Mouse (Mus musculus) thymus, postnatal 10 days (tissue): Measurements from ENCODE around the gene D1Ertd622e.

Source experiments
- DNase-seq, 2 experiments: peaks; one replicate each; pipeline ENCODE4 v3.0.0; 2021; ENCODE audit warnings: low spot score in 2 of 2

The D1Ertd622e gene

DNA sequence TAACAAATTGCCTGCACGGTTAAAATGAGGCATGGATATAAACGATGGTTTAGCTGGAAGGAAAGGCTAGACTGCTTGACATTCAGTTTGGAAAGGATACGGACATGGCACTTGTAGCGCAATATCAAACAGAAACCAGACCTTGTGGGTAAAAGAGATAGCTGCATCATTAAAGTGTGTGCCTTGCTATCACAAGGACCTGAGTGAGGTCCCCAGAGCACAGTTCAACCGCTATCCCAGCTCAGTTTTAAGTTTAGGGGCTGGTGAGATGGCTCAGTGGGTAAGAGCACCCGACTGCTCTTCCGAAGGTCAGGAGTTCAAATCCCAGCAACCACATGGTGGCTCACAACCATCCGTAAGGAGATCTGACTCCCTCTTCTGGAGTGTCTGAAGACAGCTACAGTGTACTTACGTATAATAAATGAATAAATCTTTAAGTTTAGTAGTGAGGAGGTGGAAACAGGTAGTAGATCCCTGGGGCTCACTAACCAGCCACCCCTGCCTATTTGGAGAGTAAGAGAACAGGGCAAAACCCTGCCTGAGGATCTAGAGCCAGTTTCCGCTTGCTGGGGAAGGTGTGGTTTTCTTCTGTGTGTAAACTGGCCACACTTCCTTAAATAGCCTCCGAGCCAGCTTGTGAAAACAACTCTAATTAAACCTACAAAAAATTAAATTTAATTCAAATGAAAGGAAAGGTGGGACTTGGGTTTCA lies 29.2 kb downstream of the D1Ertd622e start:
- no peak for DNase-seq

DNA sequence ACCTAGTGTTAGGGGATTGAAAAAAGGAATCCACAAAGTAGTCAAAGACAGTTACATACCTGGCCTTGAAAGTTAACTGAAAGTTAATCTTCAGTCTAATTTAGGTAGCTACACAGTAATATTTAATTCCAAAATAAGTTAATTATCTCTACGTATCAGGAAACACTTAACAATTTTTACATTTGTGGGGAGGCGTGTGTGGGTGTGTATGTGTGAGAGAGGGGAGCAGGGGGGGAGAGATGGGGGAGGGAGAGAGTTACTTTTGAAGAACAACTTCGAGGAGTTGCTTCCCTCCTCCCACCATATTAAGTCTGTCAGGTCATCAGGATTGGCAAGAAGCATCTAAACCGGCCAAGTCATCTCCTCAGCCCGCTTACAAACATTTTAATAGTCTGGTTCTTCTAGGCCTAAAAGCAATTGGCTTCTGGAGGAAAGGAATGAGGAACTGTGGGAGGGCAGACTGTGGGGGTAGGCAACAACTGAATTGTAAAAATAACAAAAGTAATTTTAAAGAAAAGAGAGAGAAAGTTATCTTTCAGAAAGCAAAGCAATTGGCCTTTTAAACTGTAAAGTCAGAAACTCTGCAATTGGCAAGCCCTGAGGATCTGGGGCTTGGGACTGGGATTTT lies 29.9 kb downstream of the D1Ertd622e start:
- DNase-seq, result no peak

DNA sequence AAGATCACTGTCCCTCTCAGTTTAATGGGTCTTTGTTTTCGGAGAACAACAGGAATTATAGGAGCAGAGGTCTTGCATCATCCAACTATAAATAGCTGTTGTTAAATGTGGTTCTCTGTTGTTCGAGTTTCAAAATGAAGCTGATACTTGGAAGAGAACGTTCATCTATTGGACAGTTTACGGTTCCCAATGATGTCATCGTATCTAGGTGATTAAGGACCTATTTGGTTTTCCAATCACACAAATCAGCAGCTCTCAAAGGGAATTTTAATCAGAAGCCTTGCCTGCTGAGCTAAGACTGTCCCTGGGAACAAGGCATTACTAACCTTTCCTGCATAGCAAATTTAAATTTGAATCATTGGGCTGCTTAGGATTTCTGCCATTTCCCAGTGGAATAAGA lies 31.7 kb downstream of the D1Ertd622e start:
- DNase-seq, result no peak

- no peak for DNase-seq
These were observed 33.0 kb downstream of the D1Ertd622e start for GRCm38 (mm10) chr1:97628859-97629258.

DNA sequence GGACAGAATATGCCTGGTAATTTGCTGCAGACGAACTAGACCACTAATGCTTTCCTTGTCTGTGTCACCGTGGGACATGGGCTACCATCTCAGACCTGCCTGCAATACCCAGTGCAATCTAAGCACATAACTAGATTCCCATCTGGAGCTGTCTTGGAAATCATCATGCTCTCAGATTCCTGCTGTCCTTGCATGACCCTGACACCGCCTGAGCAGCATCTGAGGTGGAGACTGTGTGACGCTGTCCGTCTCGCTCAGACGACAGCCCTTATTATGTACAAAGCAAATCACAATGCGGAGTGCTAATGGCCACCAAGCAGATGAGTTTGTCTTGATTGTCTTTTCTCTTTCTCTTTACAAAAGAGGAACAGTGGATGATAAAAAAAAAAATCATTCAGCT lies 33.9 kb downstream of the D1Ertd622e start:
- no peak for DNase-seq

GRCm38 (mm10) chr1:97625427-97625826 lies 36.4 kb downstream of the D1Ertd622e start:
- no peak for DNase-seq

DNA sequence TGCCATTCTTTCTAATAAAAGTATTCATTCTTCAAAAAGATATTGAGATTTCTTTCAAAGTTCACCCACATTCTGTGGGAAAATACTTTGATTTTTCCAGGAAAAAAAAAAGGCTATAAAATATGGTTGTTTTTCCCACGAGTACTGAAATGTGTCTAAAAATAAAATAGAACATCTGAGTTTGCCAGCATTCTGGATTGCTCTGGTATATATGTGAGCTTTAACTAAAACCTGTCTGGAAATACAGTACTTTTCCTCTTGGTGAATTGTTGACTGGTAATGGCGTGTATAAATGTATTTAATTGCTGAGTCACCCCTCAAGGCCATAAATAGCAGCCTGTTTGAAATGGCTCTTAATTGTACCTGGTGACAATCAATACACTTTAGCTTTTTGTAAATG lies 37.5 kb downstream of the D1Ertd622e start:
- no peak for DNase-seq

- no peak for DNase-seq
These were observed 38.5 kb downstream of the D1Ertd622e start for GRCm38 (mm10) chr1:97623214-97623856.

DNA sequence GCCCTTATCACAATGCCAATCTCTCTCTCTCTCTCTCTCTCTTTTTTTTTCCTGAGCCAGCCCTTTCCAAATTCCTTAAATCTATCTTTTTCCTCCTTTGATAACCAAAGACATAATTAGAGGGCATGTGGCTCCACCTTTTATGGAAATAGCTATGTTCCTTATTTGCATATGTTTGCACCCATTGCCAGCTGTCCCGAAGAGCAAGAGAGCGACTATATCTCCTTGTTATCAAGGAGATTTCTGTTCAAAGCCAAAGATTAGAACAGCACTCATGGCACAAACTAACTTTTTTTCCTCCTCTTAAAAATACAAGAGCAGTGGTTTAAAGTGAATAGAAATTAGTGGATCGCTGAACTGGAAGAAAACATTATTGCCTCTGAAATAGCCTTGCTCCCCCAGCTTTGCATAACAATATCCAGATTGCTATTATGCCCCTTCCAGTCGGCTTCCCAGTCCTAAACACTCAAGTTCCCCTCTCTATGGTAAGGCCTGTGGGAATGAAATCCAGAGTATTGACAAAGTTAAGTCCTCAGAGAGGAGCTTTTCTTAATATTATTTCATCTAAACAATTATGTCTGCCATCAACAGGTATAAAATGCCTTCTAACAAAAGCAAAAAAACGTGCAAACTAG lies 39.2 kb downstream of the D1Ertd622e start:
- DNase-seq, result no peak

DNA sequence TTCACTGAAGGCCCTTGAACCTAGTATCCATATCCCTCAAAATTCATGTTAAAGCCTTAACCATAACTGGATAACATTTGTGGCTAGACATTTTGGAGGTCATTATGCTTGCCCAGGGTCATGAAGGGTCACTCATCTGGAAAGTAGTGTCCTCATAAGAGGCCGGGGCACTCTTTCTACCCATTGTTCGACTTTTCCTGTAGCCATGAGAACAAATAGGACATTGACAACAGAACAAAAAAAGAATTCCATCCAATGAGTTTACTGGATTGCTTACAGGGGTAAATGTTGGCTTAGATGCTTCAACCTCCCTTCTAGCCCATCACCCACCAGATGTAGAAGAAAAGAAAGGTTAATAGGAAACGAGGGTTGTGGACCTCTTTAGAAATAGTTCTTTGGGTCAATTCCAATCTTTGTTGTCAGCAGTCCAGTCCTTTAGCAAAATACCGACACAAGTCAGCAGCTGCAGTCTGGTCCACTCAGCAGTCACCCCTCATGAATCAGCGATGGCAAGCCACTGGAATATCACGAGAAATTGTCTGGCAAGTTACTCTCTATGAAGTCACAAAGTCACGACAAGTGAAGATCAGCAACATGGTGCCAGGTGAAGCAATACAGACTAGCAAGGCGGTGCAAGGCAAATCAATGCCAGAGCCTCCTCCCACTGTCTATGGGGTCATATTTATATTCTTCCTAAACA lies 42.1 kb downstream of the D1Ertd622e start:
- DNase-seq, result no peak

DNA sequence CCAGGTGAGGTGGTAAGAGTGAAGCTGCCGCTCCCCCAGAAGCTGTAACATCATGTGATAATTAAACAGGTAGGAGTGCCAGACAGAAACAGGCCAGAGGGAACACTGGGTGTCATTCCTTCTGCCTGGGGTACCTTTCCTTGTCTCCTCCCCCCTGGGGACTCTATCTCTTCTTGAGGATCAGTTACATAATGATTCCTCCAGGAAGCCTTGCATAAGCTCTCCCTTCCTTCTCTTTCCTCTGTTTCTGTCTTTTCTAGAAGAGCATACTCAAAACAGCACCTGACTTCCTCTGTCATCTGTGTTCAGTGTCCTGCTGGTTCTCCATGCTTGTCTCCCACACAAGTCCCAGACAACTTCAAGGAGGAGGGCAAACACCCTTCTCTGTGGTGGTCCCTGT lies 46.3 kb downstream of the D1Ertd622e start:
- DNase-seq, result no peak

DNA sequence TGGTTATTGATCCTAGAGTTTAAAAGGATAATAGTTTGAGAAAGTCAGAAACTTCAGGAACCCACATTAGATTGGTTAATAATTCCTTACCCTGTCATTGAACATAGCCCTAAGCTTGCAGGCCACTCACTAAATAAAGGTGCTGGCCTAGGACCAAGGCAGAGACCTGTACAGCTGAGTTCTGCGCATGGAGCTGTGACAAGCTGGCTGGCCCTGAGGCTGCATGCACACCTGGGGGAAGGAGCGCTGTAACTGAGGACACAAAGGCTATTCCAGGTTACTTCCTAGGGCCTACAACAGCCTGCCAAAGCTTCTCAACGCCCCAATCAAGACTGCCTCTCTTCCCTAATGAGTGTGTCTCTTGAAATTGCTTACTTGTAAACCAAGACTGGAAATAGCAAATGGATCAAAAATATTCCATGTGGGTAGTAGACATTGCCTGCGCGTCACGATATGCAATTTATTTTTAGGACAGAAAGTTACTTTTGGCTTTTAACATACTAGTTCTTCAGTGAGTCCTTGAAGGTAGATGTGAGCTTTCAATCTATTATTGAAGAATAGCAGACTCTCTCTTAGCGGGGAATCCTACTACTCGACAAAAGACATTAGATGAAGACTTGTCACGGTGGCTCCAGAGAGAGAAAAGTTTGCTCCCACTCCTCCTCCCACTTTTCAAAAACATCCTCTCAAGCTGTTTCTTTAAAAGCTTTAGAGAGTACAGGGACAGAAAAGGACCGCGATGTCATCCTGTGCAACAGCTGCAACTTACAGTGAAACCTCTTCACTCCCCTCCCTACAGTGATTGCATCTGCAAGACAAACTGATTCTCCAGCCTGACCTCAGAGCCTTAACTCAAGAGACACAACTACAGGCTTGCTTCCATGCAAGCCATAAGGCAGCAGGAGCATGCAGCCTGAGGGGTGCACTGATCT lies 47.1 kb downstream of the D1Ertd622e start:
- no peak for DNase-seq

GRCm38 (mm10) chr1:97611747-97612146 lies 50.1 kb downstream of the D1Ertd622e start:
- DNase-seq, result no peak

- DNase-seq, result no peak
These were observed 58.5 kb downstream of the D1Ertd622e start for GRCm38 (mm10) chr1:97603361-97603760.

- no peak for DNase-seq
These were observed 61.5 kb downstream of the D1Ertd622e start for GRCm38 (mm10) chr1:97600371-97600770.

- DNase-seq, result no peak
These were observed 62.8 kb downstream of the D1Ertd622e start for GRCm38 (mm10) chr1:97599101-97599500.

DNA sequence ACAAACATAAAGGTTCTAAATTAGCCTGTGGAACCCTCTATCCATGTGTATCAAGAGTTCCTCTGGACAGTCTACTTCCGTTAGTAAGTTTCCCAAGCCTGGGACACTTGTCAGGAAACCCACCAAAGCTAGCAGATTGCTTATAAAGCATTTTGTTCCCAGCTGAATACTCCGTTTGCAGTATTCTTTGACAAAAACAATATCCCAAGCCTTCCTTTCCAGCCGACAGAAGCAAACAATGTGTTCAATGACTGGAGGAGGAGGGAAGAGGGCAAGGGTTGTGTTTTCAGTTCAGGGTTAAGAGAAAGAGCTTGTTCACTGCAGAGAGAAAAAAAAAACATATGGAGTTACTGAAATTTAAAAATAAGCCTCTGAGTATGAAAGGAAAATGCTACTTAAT lies 73.3 kb downstream of the D1Ertd622e start:
- DNase-seq, result no peak

DNA sequence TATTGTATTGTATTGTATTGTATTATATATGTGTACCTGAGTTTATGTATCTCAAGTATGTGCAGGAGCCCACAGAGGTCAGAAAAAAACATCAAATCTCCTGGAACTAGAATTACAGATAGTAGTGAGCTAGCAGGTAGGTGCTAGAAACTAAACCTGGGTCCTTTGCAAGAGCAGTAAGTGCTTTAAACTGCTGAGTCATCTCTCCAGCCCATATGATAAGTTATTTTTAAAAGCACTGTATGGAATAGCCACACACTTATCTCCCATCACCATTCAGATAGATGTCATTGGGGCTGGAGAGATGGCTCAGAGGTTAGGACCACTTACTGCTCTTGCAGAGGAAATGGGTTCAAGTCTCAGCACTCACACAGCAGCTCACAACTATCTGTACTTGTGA lies 76.8 kb downstream of the D1Ertd622e start:
- DNase-seq, result no peak

- no peak for DNase-seq
These were observed 77.7 kb downstream of the D1Ertd622e start for GRCm38 (mm10) chr1:97584171-97584570.

- DNase-seq, result no peak
These were observed 78.8 kb downstream of the D1Ertd622e start for GRCm38 (mm10) chr1:97583085-97583484.

GRCm38 (mm10) chr1:97580680-97581079 lies 81.2 kb downstream of the D1Ertd622e start:
- DNase-seq, result peak; percentile 18 to 28
